Mouse (Mus musculus) mouse embryonic stem cell (cell line): ENCODE results near the gene Abcb8.

Source experiments
- in situ Hi-C, 2 experiments: fragments of 300-500 bp; cut with MboI; formaldehyde crosslinking; loops; 1 replicate in 1 of 2; 3 replicates in 1 of 2; pipeline ENCODE4 v1.14.3; 2019 to 2020; ENCODE audit warnings: low sequenced_read_pairs in 2 of 2, low pct_unique_long_range_greater_than_20kb in 1 of 2, mixed read lengths in 1 of 2; ENCODE audit not compliant: unreplicated experiment in 1 of 2

The Abcb8 gene

GRCm38 (mm10) chr5:24393392-24393997 is at the start of gene Abcb8:
Gene Abcb8, plus strand, starts transcription at chr5:24393663.
- in situ Hi-C loops = no loop called here

- in situ Hi-C loops = no loop called here
These were observed 49.5 kb upstream of the Abcb8 start for GRCm38 (mm10) chr5:24343977-24344436.

- in situ Hi-C loops = no loop called here
These were observed 48.9 kb upstream of the Abcb8 start for GRCm38 (mm10) chr5:24344477-24345051.

- in situ Hi-C loops = no loop called here
These were observed 47.1 kb upstream of the Abcb8 start for GRCm38 (mm10) chr5:24346313-24346712.

- in situ Hi-C loops = no loop called here
These were observed 46.1 kb upstream of the Abcb8 start for GRCm38 (mm10) chr5:24347186-24347875.

- in situ Hi-C loops = no loop called here
These were observed 45.3 kb upstream of the Abcb8 start for GRCm38 (mm10) chr5:24348128-24348527.

- in situ Hi-C loops = no loop called here
These were observed 44.9 kb upstream of the Abcb8 start for GRCm38 (mm10) chr5:24348546-24348945.

- in situ Hi-C loops = no loop called here
These were observed 43.4 kb upstream of the Abcb8 start for GRCm38 (mm10) chr5:24350073-24350472.

GRCm38 (mm10) chr5:24350531-24351250 is 42.8 kb upstream of the Abcb8 start:
- in situ Hi-C loops = no loop called here

- in situ Hi-C loops = no loop called here
These were observed 42.2 kb upstream of the Abcb8 start, which contains the start of gene Kcnh2 for GRCm38 (mm10) chr5:24351278-24351677. Gene Kcnh2, minus strand, starts transcription at chr5:24351604.

- in situ Hi-C loops = no loop called here
These were observed 41.7 kb upstream of the Abcb8 start for GRCm38 (mm10) chr5:24351701-24352171.

GRCm38 (mm10) chr5:24352251-24352859 is 41.1 kb upstream of the Abcb8 start:
- in situ Hi-C loops = no loop called here

- in situ Hi-C loops = no loop called here
These were observed 40.1 kb upstream of the Abcb8 start for GRCm38 (mm10) chr5:24353327-24353726.

- in situ Hi-C loops = no loop called here
These were observed 36.7 kb upstream of the Abcb8 start for GRCm38 (mm10) chr5:24356764-24357163.

- in situ Hi-C loops = no loop called here
These were observed 36.0 kb upstream of the Abcb8 start for GRCm38 (mm10) chr5:24357461-24357860.

GRCm38 (mm10) chr5:24360792-24361454 is 32.5 kb upstream of the Abcb8 start:
- in situ Hi-C loops = no loop called here

GRCm38 (mm10) chr5:24363467-24363866 is 30.0 kb upstream of the Abcb8 start:
- in situ Hi-C loops = no loop called here

GRCm38 (mm10) chr5:24364061-24364460 is 29.4 kb upstream of the Abcb8 start:
- in situ Hi-C loops = no loop called here
